Mouse (Mus musculus): ENCODE measurements around the gene Gm13285. TPM values are rescaled to one million over a fixed set of nuclear protein-coding genes. Genes with fewer than 3 reads are reported as not detected.
"Not testable (repeated sequence)": the region's sequence is repeated elsewhere in the genome, so short reads cannot be mapped to it uniquely, and the experiment has no call there.

The Gm13285 gene
- total RNA-seq, 2 experiments from 2014 or later, result not detected

DNA sequence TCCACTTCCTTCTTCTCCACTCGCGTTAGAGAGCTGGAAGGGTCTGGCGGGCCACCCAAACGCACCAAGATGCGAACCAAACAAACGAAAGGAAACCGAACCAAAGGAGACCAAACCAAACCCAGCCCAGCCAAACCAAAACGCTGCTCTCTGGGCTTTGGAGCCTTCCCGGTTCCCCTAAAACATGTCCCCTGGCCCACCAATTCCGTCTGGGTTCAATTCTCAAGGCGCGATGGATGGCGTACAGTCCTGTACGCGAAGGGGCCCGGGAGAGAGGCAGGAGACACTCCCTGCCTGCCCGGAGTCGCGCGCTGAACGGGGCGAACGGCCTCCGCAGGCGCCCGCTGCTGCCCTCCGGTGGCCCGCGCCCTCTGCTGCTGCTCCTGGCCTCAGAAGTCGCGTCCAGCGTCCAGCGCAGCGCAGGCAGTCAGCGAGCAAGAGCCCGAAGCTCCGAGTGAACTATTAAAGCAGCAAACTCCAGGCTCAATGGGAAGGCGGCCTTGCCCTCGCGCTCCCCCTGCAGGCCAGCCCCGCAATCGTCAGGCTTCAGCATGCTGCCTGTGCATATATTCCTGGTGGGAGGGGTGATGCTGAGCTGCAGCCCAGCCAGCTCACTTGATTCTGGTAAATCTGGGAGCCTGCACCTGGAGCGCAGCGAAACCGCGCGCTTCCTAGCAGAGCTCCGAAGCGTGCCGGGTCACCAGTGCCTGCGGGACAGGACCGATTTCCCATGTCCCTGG, 5.4 kb upstream of the Gm13285 start, which contains the start of gene Gm13275:
Gm13275 (plus strand) TSS at position 552 of the 740 bp plus-strand sequence.
- DNase-seq (ENCODE audit: low spot score in 2 of 2), result peak; percentile 52 to 63

DNA sequence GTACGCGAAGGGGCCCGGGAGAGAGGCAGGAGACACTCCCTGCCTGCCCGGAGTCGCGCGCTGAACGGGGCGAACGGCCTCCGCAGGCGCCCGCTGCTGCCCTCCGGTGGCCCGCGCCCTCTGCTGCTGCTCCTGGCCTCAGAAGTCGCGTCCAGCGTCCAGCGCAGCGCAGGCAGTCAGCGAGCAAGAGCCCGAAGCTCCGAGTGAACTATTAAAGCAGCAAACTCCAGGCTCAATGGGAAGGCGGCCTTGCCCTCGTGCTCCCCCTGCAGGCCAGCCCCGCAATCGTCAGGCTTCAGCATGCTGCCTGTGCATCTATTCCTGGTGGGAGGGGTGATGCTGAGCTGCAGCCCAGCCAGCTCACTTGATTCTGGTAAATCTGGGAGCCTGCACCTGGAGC, 2.4 kb upstream of the Gm13285 start, which contains the start of gene Gm13279:
Gm13279 (plus strand) TSS at position 301 of the 400 bp plus-strand sequence.
- not testable (repeated sequence) for DNase-seq (ENCODE audit: low spot score in 2 of 2)

DNA sequence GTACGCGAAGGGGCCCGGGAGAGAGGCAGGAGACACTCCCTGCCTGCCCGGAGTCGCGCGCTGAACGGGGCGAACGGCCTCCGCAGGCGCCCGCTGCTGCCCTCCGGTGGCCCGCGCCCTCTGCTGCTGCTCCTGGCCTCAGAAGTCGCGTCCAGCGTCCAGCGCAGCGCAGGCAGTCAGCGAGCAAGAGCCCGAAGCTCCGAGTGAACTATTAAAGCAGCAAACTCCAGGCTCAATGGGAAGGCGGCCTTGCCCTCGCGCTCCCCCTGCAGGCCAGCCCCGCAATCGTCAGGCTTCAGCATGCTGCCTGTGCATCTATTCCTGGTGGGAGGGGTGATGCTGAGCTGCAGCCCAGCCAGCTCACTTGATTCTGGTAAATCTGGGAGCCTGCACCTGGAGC, 3.5 kb downstream of the Gm13285 start, which contains the start of gene Gm13287:
Gm13287 (plus strand) TSS at position 301 of the 400 bp plus-strand sequence.
- not testable (repeated sequence) for DNase-seq (ENCODE audit: low spot score in 2 of 2)

DNA sequence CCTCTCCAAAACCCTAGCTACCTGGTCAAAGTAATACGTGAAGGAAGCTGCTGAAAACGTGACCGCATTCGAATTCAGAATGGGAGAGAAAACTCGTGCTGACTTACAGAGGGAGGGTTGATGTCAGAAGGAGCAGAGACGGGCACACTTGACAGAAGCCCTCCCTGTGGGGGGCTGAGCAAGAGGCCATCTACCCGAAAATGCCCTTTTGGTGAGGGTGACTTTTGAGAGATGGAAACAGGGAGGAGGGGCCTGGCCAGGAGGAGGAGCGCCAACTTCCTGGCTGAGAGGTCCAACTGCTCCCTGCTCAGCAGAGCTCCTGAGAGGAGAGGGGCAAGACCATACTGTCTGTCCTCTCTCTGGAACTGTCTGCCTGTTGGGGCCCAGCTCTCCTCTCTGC, 5.8 kb downstream of the Gm13285 start, which contains the start of gene Gm13288:
Gm13288 (plus strand) TSS at position 301 of the 400 bp plus-strand sequence.
- not testable (repeated sequence) for DNase-seq (ENCODE audit: low spot score in 2 of 2)

DNA sequence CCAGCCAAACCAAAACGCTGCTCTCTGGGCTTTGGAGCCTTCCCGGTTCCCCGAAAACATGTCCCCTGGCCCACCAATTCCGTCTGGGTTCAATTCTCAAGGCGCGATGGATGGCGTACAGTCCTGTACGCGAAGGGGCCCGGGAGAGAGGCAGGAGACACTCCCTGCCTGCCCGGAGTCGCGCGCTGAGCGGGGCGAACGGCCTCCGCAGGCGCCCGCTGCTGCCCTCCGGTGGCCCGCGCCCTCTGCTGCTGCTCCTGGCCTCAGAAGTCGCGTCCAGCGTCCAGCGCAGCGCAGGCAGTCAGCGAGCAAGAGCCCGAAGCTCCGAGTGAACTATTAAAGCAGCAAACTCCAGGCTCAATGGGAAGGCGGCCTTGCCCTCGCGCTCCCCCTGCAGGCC, 6.3 kb downstream of the Gm13285 start:
- not testable (repeated sequence) for DNase-seq (ENCODE audit: low spot score in 2 of 2)

DNA sequence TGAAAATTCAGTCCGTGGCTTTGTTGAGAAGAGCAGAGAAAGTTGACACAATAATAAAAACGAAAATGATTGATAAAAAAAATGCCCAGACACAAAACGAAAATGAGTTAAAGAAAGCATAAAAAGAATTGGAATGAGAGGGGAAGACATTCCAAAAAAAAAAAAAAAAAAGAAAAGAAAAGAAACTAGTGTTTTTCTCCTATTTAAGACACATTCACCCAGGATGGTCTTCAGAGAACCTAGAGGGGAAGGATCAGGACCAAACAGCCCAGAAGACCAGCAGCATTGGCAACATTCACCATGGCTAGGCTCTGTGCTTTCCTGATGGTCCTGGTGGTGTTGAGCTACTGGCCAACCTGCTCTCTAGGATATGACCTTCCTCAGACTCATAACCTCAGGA, 16.5 kb downstream of the Gm13285 start, which contains the start of gene Ifna7:
Ifna7 (plus strand) TSS at position 301 of the 400 bp plus-strand sequence.
- no peak for DNase-seq (ENCODE audit: low spot score in 2 of 2)

DNA sequence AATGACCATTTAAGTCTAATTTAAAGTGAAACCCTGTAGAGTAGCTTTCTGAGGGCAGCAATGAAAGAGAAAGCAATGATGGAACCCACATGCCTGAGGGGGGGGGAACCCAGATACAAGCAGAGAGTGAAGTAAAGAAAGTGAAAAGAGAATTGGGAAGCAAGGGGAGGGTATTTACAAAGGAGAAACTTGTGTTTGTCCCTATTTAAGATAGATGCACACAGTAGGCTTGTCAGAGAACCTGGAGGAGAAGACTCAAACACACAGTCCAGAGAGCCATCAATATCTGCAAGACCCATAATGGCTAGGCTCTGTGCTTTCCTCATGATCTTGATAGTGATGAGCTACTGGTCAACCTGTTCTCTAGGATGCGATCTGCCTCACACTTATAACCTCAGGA, 20.2 kb downstream of the Gm13285 start, which contains the start of gene Ifna11:
Ifna11 (plus strand) TSS at position 301 of the 400 bp plus-strand sequence.
- no peak for DNase-seq (ENCODE audit: low spot score in 2 of 2)

DNA sequence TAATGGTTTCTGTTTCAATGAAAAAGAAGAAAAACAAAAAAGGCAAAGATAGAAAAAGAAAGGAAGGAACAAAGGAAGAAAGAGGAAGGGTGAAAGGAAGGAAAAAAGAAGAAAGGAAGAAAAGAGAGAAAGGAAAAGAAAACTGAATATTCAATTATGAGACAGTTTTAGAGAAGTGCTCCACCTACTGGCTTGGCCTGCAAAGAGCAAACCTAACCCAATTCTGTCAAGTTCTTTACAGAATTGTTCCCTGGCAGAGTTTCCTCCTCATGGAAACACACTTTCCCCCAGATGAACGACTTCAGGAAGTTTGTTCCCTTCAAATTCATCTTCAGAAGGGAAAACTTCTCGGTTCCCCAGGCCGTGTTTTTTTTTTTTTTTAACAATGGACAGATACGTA, 23.5 kb downstream of the Gm13285 start:
- DNase-seq (ENCODE audit: low spot score in 2 of 2), result peak in 1 of 2 experiments; percentile 14

DNA sequence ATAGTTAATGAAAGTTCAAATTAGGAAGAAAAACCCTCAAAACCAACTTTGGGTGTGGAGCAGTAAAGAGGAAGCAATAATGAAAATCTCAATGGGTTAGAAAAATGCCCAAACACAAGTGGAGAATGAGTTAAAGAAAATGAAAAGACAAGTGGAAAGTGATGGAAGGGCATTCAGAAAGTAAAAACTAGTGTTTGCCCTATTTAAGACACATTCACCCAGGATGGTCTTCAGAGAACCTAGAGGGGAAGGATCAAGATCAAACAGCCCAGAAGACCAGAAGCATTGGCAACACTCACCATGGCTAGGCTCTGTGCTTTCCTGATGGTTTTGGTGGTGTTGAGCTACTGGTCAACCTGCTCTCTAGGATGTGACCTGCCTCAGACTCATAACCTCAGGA, 27.7 kb downstream of the Gm13285 start, which contains the start of gene Ifna6:
Ifna6 (plus strand) TSS at position 301 of the 400 bp plus-strand sequence.
- DNase-seq (ENCODE audit: low spot score in 2 of 2), result not testable (repeated sequence)

DNA sequence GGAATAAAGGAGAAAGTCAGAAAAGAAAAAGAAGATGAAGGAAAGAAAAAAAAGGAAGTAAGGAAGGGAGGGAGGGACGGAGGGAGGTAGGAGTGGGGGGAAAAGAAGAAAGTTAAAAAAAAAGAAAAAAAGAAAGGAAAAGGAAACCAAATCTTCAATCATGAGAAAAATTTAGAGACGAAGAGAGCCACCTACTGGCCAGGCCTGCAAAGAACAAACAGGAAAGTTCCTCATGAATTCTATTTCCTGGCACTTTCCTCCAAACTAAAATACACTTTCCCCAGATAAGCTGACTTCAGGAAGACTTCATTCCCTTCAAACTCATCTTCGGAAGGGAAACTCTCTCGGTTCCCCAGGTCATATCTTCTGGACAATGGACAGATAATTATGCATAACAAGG, 31.1 kb downstream of the Gm13285 start:
- peak in 1 of 2 experiments; percentile 48 for DNase-seq (ENCODE audit: low spot score in 2 of 2)

DNA sequence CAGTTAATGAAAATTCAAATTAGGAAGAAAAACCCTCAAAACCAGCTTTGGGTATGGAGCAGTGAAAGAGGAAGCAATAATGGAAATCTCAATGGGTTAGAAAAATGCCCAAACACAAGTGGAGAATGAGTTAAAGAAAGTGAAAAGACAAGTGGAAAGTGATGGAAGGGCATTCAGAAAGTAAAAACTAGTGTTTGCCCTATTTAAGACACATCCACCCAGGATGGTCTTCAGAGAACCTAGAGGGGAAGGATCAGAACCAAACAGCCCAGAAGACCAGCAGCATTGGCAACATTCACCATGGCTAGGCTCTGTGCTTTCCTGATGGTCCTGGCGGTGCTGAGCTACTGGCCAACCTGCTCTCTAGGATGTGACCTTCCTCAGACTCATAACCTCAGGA, 35.8 kb downstream of the Gm13285 start, which contains the start of gene Ifna5:
Ifna5 (plus strand) TSS at position 301 of the 400 bp plus-strand sequence.
- DNase-seq (ENCODE audit: low spot score in 2 of 2), result not testable (repeated sequence)

DNA sequence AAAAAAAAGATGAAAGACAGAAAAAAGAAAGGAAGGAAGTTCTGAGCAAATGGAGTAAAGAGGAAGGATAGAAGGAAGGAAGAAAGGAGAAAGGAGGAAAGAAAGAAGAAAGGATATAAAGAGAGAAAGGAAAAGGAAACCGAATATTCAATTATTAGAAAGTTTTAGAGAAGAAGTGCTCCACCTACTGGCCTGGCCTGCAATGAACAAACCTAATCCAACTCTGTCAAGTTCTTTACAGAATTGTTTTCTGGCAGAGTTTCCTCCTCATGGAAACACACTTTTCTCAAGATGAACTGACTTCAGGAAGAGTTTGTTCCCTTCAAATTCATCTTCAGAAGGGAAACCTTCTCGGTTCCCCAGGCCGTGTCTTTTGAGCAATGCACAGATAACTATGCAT, 39.4 kb downstream of the Gm13285 start:
- peak in 1 of 2 experiments; percentile 5 for DNase-seq (ENCODE audit: low spot score in 2 of 2)

DNA sequence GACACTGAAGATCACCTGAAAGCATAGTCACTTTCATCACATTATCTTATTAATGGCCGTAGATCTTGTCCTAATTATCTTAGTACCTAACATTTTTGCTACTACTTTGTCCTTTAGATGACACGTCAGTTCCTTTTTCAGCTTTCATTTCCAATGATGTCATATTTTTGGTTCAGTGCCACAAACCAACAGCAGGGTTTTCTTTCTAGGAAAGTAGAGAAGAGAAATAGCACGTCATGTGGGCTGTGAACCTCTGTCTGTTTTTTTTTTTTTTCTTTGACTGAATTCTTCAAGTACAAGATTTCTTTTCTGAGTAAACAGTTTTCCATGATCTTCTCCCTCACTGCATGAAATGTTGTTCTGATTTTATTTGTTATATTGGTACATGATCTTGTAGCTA, 40.6 kb downstream of the Gm13285 start:
- DNase-seq (ENCODE audit: low spot score in 2 of 2), result no peak

DNA sequence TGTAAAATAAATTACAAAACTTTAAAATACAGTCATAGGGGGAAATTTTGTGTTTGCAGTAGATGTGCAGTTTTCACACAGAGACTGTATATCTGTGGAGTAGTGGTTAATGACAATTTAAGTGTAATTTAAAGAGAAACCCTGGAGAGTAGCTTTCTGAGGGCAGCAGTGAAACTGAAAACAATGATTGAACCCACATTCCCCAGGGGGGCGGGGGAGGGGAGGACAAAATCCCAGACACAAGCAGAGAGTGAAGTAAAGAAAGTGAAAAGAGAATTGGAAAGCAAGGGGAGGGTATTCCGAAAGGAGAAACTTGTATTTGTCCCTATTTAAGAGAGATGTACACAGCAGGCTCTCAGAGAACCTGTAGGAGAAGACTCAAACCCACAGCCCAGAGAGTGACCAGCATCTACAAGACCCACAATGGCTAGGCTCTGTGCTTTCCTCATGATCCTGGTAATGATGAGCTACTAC, 42.0 kb downstream of the Gm13285 start, which contains the start of gene Ifna4:
Ifna4 (plus strand) TSS at position 424 of the 474 bp plus-strand sequence.
- no peak for DNase-seq (ENCODE audit: low spot score in 2 of 2)

DNA sequence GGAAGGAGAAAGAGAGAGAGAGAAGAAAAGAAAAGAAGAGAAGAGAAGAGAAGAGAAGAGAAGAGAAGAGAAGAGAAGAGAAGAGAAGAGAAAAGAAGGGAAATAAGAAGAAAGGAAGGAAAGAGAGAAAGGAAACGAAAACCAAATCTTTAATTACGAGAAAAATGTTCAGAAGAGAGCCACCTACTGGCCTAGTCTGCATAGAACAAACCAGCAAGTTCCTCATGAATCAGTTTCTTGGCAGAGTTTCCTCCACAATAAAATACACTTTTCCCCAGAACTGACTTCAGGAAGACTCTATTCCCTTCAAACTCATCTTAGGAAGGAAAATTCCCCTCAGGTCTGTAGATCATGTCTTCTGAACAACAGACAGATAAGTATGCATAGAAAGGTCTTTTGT, 45.9 kb downstream of the Gm13285 start:
- DNase-seq (ENCODE audit: low spot score in 2 of 2), result no peak

DNA sequence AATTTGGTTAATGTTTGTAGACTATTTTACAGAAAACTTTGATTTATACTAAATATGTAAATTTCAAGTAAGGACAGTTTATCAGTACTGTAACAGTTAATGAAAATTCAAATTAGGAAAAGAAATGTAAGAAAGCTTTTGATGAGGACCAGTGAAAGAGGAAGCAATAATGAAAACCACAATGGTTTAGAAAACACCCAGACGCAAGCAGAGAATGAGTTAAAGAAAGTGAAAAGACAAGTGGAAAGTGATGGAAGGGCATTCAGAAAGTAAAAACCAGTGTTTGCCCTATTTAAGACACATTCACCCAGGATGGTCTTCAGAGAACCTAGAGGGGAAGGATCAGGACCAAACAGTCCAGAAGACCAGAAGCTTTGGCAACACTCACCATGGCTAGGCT, 50.2 kb downstream of the Gm13285 start, which contains the start of gene Ifna1:
Ifna1 (plus strand) TSS at position 390 of the 400 bp plus-strand sequence.
- DNase-seq (ENCODE audit: low spot score in 2 of 2), result no peak

Other genes with a start within 250 kb of the Gm13285 start
- not detected for gene Ifna15, start 241.4 kb upstream of the Gm13285 start, total RNA-seq (2021)
- not detected for gene Ifna14, start 227.9 kb upstream of the Gm13285 start, total RNA-seq (2021)
- gene Ifna9, start 207.3 kb upstream of the Gm13285 start, total RNA-seq (2021), result not detected
- not detected for gene Ifna12, start 196.3 kb upstream of the Gm13285 start, total RNA-seq (2021)
- not detected for gene C87499, start 165.3 kb upstream of the Gm13285 start, total RNA-seq (2021)
- not detected for gene Ifna13, start 155.2 kb upstream of the Gm13285 start, total RNA-seq (2021)
- gene Ifna16, start 122.7 kb upstream of the Gm13285 start, total RNA-seq (2021), result not detected
- gene Ifna2, start 115.8 kb upstream of the Gm13285 start, total RNA-seq (2021), result not detected
- not detected for gene Ifnab, start 108.3 kb upstream of the Gm13285 start, total RNA-seq (2021)
- 1 to 10 TPM; 1.1 to 1.6 TPM for gene Gm26566, start 77.9 kb upstream of the Gm13285 start, total RNA-seq (2021)
- 100 to 1,000 TPM; 103 to 111 TPM for gene Klhl9, start 77.2 kb upstream of the Gm13285 start, total RNA-seq (2021)
- not detected for gene Gm13271, start 44.8 kb upstream of the Gm13285 start, total RNA-seq (2021)
- gene Gm13283, start 39.5 kb upstream of the Gm13285 start, total RNA-seq (2021), result not detected
- gene Gm13290, start 25.8 kb upstream of the Gm13285 start, total RNA-seq (2021), result not detected
- gene Gm13289, start 22.7 kb upstream of the Gm13285 start, total RNA-seq (2021), result not detected
- not detected for gene Gm13272, start 19.8 kb upstream of the Gm13285 start, total RNA-seq (2021)
- gene Ifnz, start 17.5 kb upstream of the Gm13285 start, total RNA-seq (2021), result not detected
- not detected for gene Gm13276, start 14.0 kb upstream of the Gm13285 start, total RNA-seq (2021)
- gene Gm13277, start 11.0 kb upstream of the Gm13285 start, total RNA-seq (2021), result not detected
- gene Gm13278, start 8.1 kb upstream of the Gm13285 start, total RNA-seq (2021), result not detected
- not detected for gene Gm13275, start 5.2 kb upstream of the Gm13285 start, total RNA-seq (2021)
- not detected for gene Gm13279, start 2.3 kb upstream of the Gm13285 start, total RNA-seq (2021)
- not detected for gene Gm13287, start 3.6 kb downstream of the Gm13285 start, total RNA-seq (2021)
- gene Gm13288, start 5.9 kb downstream of the Gm13285 start, total RNA-seq (2021), result not detected
- gene Ifna7, start 16.6 kb downstream of the Gm13285 start, total RNA-seq (2021), result not detected
- not detected for gene Ifna11, start 20.3 kb downstream of the Gm13285 start, total RNA-seq (2021)
- not detected for gene Ifna6, start 27.8 kb downstream of the Gm13285 start, total RNA-seq (2021)
- gene Ifna5, start 35.9 kb downstream of the Gm13285 start, total RNA-seq (2021), result not detected
- not detected for gene Ifna4, start 42.2 kb downstream of the Gm13285 start, total RNA-seq (2021)
- gene Ifna1, start 50.4 kb downstream of the Gm13285 start, total RNA-seq (2021), result not detected
- not detected for gene Ifne, start 80.5 kb downstream of the Gm13285 start, total RNA-seq (2021)

Data from layer of hippocampus, adult 18-20 months (tissue).